Mouse (Mus musculus) kidney, postnatal 25 days (tissue): ENCODE measurements around the gene Clrn1.
"Not testable (repeated sequence)": the region's sequence is repeated elsewhere in the genome, so short reads cannot be mapped to it uniquely, and the experiment has no call there.

Experiments used
- DNase-seq, 2 experiments: peaks; one replicate each; pipeline ENCODE4 v3.0.0; 2021; ENCODE audit warnings: mixed read lengths in 2 of 2

Clrn1 gene

DNA sequence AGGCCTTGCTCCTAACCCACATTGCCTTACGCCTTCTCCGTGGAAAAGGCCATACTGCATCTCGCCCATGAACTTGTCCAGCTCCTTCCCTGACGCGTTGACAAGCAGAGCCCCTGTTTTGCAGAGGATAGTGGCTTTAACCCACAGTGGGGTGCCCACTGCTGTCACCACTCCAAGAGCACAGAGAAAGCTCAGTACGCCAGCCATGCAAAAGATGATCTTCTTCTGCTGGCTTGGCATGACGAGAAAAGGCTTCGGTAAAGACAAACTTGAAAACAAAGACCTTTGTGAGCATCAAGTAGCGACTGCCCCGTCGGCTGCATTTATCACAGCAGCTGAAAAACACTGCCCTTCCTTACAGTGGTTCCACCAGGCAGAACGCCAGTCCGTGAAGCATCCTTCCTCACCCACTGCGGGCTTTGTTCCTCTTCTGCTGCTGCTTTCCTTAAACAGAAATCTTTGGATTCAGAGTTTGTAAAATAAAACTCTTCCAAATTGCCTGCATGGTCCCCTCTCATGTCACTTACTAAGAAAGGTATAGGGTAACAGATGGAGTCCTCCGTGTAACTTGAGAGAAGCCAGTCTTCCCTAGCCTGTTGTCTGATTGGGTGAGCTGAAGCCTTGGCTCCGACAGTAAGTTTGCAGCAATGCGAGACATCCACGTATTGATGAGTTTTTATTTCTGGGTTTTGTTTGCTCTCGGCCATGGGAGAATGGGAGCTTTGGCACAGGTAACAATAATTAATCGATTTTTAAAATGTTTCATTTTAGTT lies at the start of gene Clrn1:
Clrn1 (minus strand) TSS at position 540 of the 773 bp plus-strand sequence.
- no peak for DNase-seq

DNA sequence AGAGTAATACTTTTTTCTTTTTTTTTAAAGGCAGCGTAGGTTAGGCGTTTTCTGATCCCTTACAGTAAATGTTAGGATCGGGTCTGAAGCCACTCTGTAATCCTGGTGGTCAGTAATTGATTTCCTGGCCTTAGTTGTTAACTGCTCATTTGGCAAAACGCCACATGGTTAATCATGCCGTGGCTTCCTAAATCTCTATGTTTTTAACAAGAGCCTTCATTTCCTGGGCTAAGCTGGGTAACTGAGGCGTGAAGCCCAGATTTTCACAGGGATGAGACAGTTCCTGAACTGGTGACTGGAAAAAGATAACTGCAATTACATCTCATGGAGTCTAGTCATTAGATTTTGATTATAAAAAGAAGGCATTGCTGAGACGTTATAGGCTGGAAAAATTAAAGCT lies 38.9 kb upstream of the Clrn1 start:
- DNase-seq, result no peak

- no peak for DNase-seq
Measured at GRCm38 (mm10) chr3:58923140-58923539, 38.0 kb upstream of the Clrn1 start.

- DNase-seq, result no peak
Measured at GRCm38 (mm10) chr3:58922636-58923035, 37.5 kb upstream of the Clrn1 start.

DNA sequence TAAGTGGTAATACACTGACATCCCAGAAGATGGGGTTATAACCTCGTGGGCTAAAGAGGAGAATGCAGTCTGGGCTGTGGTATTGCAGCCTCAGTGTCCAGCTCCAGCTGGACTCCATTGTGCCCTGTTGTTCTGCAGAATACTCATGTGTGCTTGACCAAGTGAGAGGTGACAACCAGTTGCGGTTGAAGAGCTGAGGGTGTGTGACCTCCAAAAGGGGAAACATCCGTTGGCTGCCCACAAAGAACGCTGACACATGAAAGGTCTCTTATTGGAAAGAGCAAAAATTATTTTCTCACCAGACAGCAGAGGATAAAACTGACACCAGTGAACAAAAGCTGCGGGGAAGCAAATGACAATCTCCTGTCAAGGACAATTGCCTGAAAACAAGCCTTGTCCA lies 36.2 kb upstream of the Clrn1 start:
- no peak for DNase-seq

- no peak for DNase-seq
Measured at GRCm38 (mm10) chr3:58904656-58905055, 19.5 kb upstream of the Clrn1 start.

GRCm38 (mm10) chr3:58902051-58902758 lies 17.1 kb upstream of the Clrn1 start:
- no peak for DNase-seq

DNA sequence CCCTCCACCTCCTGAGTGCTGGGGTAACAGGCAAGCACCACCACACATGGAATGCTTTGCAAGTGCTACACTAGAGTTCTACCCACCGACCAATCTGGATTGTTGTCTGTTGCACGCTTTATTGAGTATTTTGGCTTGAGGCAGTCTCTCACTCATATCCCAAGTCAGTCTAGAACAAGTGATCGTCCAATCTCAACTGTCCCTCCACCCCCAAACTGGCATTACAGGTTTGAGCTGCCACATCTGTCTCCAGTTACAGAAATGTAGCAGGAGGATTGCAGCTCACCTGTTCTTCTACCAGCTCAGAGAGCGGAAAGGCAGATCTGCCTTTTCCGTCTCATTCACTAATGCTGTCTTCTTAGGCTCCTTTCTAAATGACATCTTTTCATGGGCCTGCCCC lies 10.0 kb upstream of the Clrn1 start:
- DNase-seq, result no peak

GRCm38 (mm10) chr3:58894529-58894928 lies 9.4 kb upstream of the Clrn1 start:
- DNase-seq, result no peak

DNA sequence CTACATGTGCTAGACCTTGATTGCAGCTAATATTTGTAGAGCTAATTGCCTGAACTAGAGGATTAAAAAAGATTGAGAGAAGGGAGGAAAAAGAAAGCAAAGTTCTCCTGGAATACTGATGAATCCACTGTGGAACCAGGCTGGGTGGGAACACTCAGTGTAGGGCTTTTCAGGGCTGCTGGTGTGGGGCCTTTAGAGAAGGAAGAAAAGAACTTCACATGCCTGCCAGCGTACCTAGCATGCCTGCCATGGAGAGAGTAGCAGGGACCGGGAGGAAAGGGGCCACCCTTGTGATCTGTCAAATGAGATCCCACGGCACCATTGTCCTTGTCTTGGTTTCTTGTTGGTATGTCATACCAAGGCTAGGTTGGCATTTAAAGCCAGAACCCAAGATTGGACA lies 4.5 kb upstream of the Clrn1 start:
- DNase-seq, result no peak

GRCm38 (mm10) chr3:58888131-58888715 lies 3.1 kb upstream of the Clrn1 start:
- no peak for DNase-seq

- no peak for DNase-seq
Measured at GRCm38 (mm10) chr3:58887719-58888118, 2.6 kb upstream of the Clrn1 start.

GRCm38 (mm10) chr3:58883511-58883907 lies 1.6 kb downstream of the Clrn1 start:
- no peak for DNase-seq

DNA sequence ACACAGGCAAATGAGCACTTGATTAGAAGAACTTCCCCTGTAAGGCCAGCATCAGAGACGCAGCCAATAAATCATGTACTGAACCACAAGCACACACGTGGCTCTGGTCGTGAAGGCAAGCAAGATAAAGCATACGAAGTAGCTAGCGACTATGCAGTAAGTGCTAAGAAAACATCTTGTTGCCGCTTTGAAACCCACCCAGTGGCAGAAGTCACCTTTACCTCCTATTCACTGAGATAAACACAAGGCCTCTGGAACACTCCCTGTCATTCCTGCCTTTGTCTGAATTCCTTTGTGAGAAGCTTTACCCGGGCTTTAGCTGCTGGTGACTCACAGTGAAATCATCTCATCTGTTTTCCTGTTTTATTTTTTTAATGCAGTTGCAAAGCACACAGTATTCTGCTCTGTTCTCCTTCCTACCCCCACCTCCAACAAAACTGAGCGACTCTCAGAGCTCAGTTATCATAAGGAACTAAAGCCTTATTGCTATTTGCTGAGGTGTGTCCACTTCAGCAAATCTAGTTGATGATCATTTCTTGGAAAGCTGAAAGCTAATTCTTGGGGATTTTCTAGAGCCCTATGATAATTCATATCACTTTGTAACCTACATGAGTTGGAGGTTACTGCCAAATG lies 2.1 kb downstream of the Clrn1 start:
- DNase-seq, result no peak

GRCm38 (mm10) chr3:58881016-58881415 lies 4.1 kb downstream of the Clrn1 start:
- DNase-seq, result no peak

DNA sequence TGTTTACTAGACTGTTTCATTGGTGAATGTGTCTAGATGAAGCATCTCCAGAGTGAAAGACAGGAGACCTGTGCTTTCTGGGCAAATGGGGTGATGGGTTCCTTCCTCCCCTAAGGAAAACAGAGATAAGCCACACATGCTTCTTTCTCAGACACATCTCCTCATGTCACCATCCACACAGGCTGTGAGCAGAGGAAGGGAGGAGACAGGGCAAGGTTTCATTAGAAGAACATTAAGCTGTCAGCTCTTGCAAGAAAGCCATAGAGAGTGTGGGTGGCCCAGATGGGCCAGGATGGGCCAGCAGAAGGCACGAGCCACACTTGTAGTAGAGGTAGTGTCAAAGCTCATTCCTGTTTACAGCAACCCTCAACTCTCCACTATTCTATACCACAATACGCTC lies 5.0 kb downstream of the Clrn1 start:
- no peak for DNase-seq

DNA sequence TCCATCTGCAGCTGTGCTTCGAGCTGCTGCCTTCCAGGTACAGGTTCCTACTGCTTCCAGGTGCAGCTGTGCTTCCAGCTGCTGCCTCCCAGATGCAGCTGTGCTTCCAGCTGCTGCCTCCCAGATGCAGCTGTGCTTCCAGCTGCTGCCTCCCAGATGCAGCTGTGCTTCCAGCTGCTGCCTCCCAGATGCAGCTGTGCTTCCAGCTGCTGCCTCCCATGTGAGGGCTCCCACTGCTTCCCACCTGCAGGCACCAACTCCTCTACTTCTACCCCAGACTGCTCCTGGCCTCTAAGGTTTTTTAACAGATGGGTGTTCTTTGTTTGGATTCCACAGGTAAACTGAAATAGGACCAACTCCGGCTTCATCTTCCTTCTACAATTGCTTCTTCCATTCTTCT lies 13.3 kb downstream of the Clrn1 start:
- DNase-seq, result not testable (repeated sequence)

DNA sequence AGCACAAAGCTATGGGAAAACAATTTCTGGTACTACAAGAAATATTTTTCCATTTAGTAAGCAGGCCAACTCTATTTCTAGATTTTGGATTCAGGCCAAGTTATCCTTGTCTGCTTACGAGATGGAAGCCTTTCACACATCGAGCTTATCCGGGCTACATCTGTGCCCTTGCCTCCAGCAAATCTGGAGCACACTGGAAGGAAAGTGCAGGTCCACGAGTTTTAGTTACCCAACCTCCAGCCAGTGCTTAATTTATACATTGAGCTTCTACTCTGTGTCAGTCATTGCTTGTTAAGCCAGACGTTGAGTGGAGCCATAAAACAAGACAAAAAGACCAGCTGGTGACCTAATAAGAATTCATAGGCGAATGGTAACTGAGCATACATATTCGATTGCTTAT lies 19.4 kb downstream of the Clrn1 start:
- no peak for DNase-seq

DNA sequence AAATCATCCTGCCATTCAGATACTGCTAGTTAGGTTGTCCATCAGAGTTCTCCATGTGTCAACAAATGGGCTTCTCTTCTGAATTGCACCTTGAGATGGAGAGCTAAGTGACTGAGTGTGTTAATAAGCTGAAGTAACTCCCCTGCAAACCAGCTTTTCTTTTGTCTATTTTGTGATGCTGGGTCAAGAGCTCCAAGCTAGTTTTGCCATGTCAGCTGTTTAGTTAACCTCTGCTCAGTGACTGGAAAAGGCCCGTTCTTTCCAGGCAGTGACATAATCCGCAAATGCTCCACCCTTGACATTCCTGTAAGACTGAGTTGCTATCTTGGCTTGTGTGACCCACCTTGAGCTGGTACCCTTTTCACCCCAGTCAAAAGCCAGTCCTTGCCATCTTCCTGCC lies 22.2 kb downstream of the Clrn1 start:
- no peak for DNase-seq

DNA sequence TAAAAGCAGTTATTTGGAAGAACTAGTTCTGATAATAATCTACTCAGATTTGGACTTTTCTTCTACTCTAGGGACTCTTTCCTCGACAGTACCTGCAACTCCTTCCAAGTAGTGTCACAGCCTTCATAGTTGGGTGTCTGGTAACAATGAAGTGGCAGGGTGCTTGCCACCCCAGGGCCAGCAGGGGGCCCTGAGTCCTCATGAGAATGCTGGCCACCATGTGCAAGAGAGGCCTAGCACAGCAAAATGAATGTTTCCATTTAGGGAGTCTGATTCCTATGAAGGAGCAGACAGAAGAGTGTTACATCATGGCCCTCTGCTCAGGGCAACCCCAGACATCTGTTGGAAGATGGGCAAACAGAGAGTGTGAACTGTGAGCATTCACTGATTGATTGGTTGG lies 41.7 kb downstream of the Clrn1 start:
- DNase-seq, result no peak

GRCm38 (mm10) chr3:58833442-58834160 lies 51.5 kb downstream of the Clrn1 start:
- DNase-seq, result no peak

DNA sequence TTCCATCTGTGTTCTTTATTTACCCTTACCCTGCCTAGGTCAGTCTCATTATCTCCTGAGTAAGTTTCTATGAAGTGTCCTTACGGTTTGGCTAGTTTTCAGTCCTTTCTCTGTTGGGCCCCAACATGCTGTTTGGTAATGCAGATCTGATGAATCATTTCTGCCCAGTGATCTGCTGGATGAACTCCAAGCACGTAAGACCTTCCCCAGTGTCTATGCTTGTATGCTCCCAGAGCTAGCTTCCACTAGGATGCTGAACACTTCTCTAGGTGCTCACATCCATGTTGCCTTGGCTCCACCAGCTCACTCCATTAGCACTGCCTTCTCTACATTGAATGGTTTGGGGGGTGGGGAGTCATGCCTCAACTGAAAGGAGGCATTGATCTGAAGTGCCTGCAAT lies 52.3 kb downstream of the Clrn1 start:
- no peak for DNase-seq

DNA sequence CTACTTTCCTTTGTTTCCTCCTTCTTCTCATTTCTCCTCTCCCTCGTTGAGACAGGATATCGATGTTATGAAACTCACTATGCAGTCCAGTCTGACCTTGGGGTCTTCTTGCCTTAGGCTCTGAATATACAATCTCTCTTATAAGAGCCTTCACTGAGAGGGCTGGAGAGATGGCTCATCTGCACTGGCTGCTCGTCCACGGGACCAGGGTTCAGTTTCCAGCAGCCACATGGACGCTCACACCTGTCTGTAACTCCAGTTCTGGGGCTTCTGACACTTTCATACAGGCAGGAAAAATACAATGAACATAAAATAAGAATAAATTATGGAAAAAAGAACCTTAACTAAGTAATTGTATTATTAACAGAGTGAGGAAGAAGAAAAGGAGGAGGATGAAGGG lies 53.6 kb downstream of the Clrn1 start:
- DNase-seq, result no peak
